ENCODE assay signal across 8 mouse cellular contexts in genomic region chr19:44283157-44284024, GRCm38 (mm10). TPM values are rescaled to one million over a fixed set of nuclear protein-coding genes. Genes with fewer than 3 reads are reported as not detected.
DNase-seq lines count a peak whose midpoint lies in the region; ATAC-seq and TF ChIP-seq lines count a peak whose summit lies in the region.

No protein-coding gene starts in this region.

- peak overlapping the region; percentile 94 for H3K27ac ChIP-seq in kidney, embryonic 14.5 days (ENCODE audit: low read depth, low read length)
- H3K27ac ChIP-seq in forebrain, postnatal 0 days (ENCODE audit: low read depth, low read length) = peak overlapping the region; percentile 90
- peak overlapping the region; percentile 94 for H3K27ac ChIP-seq in midbrain, embryonic 12.5 days (replicated peaks)

- no peaks in the 10 kb centered on the region for H3K27me3 ChIP-seq in kidney, embryonic 14.5 days (ENCODE audit: control insufficient read depth, insufficient read depth, low read length)
- no peaks in the 10 kb centered on the region for H3K27me3 ChIP-seq in G1E (ENCODE audit: insufficient read depth, low read length)
- H3K27me3 ChIP-seq in forebrain, postnatal 0 days (ENCODE audit: insufficient read depth, low read length) = no peaks in the 10 kb centered on the region
- no peaks in the 10 kb centered on the region for H3K27me3 ChIP-seq in midbrain, embryonic 12.5 days

- H3K4me1 ChIP-seq in kidney, embryonic 14.5 days (ENCODE audit: control insufficient read depth, insufficient read depth, low read length) = peaks cover 42% of the 10 kb centered on the region
- H3K4me1 ChIP-seq in G1E (ENCODE audit: insufficient read depth, low read depth, low read length) = peaks cover 80% of the 10 kb centered on the region
- H3K4me1 ChIP-seq in forebrain, postnatal 0 days (ENCODE audit: insufficient read depth) = peaks cover 17% of the 10 kb centered on the region
- peaks cover 45% of the 10 kb centered on the region for H3K4me1 ChIP-seq in midbrain, embryonic 12.5 days

- no peak; the same call in 1 of the 2 replicates for ATAC-seq in kidney, embryonic 14.5 days (ENCODE audit: low FRiP score, low TSS enrichment)
- ATAC-seq in G1E (ENCODE audit: extremely low read depth, insufficient number of reproducible peaks, low FRiP score, poor library complexity, severe bottlenecking) = no peak
- no peak for ATAC-seq in forebrain, postnatal 0 days
- no peak for ATAC-seq in midbrain, embryonic 12.5 days (ENCODE audit: low FRiP score, low read depth)

- peak overlapping the region; percentile 41 for H3K4me3 ChIP-seq in kidney, embryonic 14.5 days (ENCODE audit: low read length)
- peak overlapping the region; percentile 72; the same call in 1 of the 2 replicates for H3K4me3 ChIP-seq in G1E (ENCODE audit: low read depth, low read length)
- peak overlapping the region; percentile 56 for H3K4me3 ChIP-seq in forebrain, postnatal 0 days (ENCODE audit: low read depth, low read length)
- peak overlapping the region; percentile 42 for H3K4me3 ChIP-seq in midbrain, embryonic 12.5 days

- TF ChIP-seq CTCF in G1E (IDR thresholded peaks at IDR 0.05; ENCODE audit: low read depth, low read length) = no peak
- no peak for TF ChIP-seq CTCF in forebrain, postnatal 0 days (IDR thresholded peaks at IDR 0.05; ENCODE audit: low read depth)

- H3K4me2 ChIP-seq in kidney, embryonic 14.5 days (replicated peaks; ENCODE audit: low read depth, low read length) = peak overlapping the region; percentile 77
- peak overlapping the region; percentile 81 for H3K4me2 ChIP-seq in forebrain, postnatal 0 days (ENCODE audit: low read depth)
- H3K4me2 ChIP-seq in midbrain, embryonic 12.5 days (replicated peaks) = peak overlapping the region; percentile 58

- no peaks in the 10 kb centered on the region for H3K36me3 ChIP-seq in kidney, embryonic 14.5 days (ENCODE audit: control insufficient read depth, insufficient read depth, low read length)
- H3K36me3 ChIP-seq in G1E (replicated peaks) = no peaks in the 10 kb centered on the region
- H3K36me3 ChIP-seq in forebrain, postnatal 0 days (ENCODE audit: insufficient read depth) = no peaks in the 10 kb centered on the region
- H3K36me3 ChIP-seq in midbrain, embryonic 12.5 days = no peaks in the 10 kb centered on the region

- no peak for DNase-seq in kidney, adult 11 months
- DNase-seq in G1E (ENCODE audit: low spot score) = no peak
- DNase-seq in forebrain, postnatal 0 days = peak; percentile 29
- no peak for DNase-seq in left cerebral cortex, postnatal 10 days (ENCODE audit: extremely low spot score in 1 of 2, low spot score in 2 of 2)
- DNase-seq in spleen, adult 18-20 months = no peak
- DNase-seq in cerebellum, postnatal 36 days = no peak

- peak overlapping the region; percentile 14; the same call in 1 of the 2 replicates for H3K9ac ChIP-seq in kidney, embryonic 14.5 days (ENCODE audit: low read depth, low read length)
- peak overlapping the region; percentile 42 for H3K9ac ChIP-seq in forebrain, postnatal 0 days
- peak overlapping the region; percentile 26; the same call in 1 of the 2 replicates for H3K9ac ChIP-seq in midbrain, embryonic 12.5 days (replicated peaks)

- intact Hi-C loops in left cerebral cortex, postnatal 10 days (cut with DNase I) = no loop called here

- no peaks in the 10 kb centered on the region for H3K9me3 ChIP-seq in kidney, embryonic 14.5 days (ENCODE audit: control insufficient read depth, low read length)
- H3K9me3 ChIP-seq in G1E (replicated peaks) = no peaks in the 10 kb centered on the region
- no peaks in the 10 kb centered on the region for H3K9me3 ChIP-seq in forebrain, postnatal 0 days (ENCODE audit: low read length)
- no peaks in the 10 kb centered on the region for H3K9me3 ChIP-seq in midbrain, embryonic 12.5 days

- 23% methylated on average over 15 of the region's 15 CpGs for WGBS in kidney, embryonic 14.5 days
- WGBS in forebrain, postnatal 0 days = 15% methylated on average over 15 of the region's 15 CpGs
- WGBS in midbrain, embryonic 12.5 days = 29% methylated on average over 15 of the region's 15 CpGs

RNA-seq across cellular contexts. Expression of gene Scd2, which starts 10.1 kb away (rescaled TPM):
- polyA plus RNA-seq in kidney, embryonic 14.5 days (2014; fragmentation: Nextera tagmentation; extraction: Ambion mirVana) = 103 and 205 TPM in 2 replicates
- 710 and 771 TPM in 2 replicates for total RNA-seq in G1E (2014; fragmentation: Nextera tagmentation)
- 537 and 649 TPM in 2 replicates for total RNA-seq in G1E (2017)
- 63.8 and 97.6 TPM in 2 replicates for polyA plus RNA-seq in G1E (2012)
- 540 and 696 TPM in 2 replicates for total RNA-seq in forebrain, postnatal 0 days (2014; rRNA removed)
- polyA plus RNA-seq in forebrain, postnatal 0 days (2015; fragmentation: Nextera tagmentation; extraction: Ambion mirVana) = 162 and 210 TPM in 2 replicates
- 419 and 424 TPM in 2 replicates for polyA plus RNA-seq in midbrain, embryonic 12.5 days (2016; fragmentation: Nextera tagmentation; extraction: Ambion mirVana)
- 100 to 1,000 TPM; 603 to 619 TPM for total RNA-seq in left cerebral cortex, postnatal 10 days (2021)

RNA-seq across cellular contexts. Expression of gene Scd4, which starts 49.5 kb away (rescaled TPM):
- polyA plus RNA-seq in kidney, embryonic 14.5 days (2014; fragmentation: Nextera tagmentation; extraction: Ambion mirVana) = 0.11 TPM in 1 of 2 replicates, not detected in the other
- 0.23 TPM in 1 of 2 replicates, not detected in the other for total RNA-seq in G1E (2014; fragmentation: Nextera tagmentation)
- 0.44 and 0.76 TPM in 2 replicates for total RNA-seq in G1E (2017)
- 0.10 and 0.13 TPM in 2 replicates for polyA plus RNA-seq in G1E (2012)
- total RNA-seq in forebrain, postnatal 0 days (2014; rRNA removed) = 0.23 and 0.43 TPM in 2 replicates
- polyA plus RNA-seq in forebrain, postnatal 0 days (2015; fragmentation: Nextera tagmentation; extraction: Ambion mirVana) = 0.11 and 0.25 TPM in 2 replicates
- 0.10 and 0.11 TPM in 2 replicates for polyA plus RNA-seq in midbrain, embryonic 12.5 days (2016; fragmentation: Nextera tagmentation; extraction: Ambion mirVana)
- 1 to 10 TPM; 1.5 to 2.4 TPM for total RNA-seq in left cerebral cortex, postnatal 10 days (2021)
